Mouse (Mus musculus) adrenal gland, adult 2 months (tissue): ENCODE measurements at regions not wholly inside any gene's neighbourhood (a gene's known extent, or its start where the extent isn't known, plus 50 kb on each side); places are given as distances from the start of the nearest gene placed in this dataset.
"Not testable (repeated sequence)": the region's sequence is repeated elsewhere in the genome, so short reads cannot be mapped to it uniquely, and the experiment has no call there.

Source experiments
- DNase-seq: peaks from one replicate; pipeline ENCODE4 v3.0.0; 2021

DNA sequence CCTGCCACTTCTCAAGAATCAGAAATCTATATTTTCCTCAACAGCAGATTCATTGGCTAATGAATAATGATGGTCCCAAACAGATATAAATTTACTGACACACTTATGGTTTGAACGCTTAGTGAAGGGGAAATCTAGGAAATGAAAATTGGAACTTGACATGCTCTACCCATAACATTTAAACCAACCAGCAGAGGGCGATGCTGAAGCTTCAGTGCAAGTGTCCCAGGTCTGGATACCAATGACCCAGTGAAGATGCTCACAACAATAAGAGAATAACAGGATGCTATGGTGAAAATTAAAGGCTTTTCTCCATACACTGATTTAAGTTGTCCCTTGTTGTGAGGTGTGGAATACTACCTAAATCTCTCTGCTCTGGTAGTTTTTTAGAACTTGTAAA is 236.0 kb upstream of the Rorb start:
- peak; percentile 5 for DNase-seq

DNA sequence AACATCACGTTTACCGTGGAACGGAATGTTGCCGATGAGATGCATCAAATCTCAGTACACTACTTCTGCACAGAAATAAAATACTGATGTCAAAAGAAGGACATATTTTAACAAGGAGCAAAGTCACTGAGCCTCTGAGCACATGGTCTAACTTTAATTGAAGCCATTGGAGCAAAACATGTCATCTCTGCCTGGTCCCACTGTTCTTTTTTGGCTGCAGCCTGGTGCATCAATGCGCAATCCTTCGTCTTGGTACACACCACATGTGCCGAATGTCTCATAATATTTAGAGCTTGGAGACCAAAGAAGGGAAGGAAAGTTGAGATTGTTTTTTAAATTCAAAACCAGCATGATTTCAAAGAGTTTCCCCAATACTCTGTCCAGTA is 233.4 kb upstream of the Rorb start:
- DNase-seq = no peak

DNA sequence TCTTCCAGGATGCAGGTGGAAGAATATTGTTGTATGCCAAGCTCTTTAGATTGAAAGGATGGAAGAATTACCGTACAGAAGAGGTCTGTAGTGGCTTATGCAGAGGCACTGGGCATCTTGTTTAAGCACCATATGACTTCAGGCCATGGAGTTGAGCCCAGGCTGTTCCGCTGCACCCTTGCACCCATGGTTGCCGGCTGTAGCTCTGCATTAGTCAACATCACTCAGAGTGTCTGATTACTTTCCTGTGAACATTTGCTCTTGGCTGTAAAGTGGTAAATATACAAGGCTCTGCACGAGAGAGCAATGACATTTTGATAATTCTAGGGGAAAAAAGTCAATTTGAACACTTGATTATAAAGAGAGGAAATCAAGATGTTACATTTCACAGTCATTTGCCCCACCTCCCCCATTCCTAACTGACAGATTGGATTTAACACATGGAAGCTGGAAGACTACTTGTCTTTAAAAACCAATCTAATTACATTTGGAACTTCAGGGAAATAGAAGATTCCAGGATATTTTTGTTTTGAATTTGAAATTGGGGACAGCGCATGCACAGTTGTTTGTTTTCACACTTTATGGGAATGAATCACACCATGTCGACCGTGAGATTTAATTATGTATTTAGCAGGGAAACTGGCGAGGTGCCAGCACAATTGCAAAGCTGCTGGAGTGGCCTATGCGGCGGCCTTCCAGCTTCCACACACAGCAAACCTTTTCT is 232.9 kb upstream of the Rorb start:
- DNase-seq = no peak

DNA sequence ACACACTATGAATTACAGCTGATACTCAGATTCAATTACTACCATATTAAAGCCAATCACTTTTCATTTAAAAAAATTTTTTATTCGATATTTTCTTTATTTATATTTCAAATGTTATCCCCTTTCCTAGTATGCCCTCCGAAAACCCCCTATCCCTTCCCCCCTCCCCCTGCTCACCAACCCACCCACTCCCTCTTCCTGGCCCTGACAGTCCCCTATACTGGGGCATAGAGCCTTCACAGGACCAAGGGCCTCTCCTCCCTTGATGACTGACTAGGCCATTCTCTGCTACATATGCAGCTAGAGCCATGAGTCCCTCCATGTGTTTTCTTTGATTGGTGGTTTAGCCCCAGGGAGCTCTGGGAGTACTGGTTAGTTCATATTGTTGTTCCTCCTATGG is 196.1 kb upstream of the Rorb start:
- DNase-seq = not testable (repeated sequence)

DNA sequence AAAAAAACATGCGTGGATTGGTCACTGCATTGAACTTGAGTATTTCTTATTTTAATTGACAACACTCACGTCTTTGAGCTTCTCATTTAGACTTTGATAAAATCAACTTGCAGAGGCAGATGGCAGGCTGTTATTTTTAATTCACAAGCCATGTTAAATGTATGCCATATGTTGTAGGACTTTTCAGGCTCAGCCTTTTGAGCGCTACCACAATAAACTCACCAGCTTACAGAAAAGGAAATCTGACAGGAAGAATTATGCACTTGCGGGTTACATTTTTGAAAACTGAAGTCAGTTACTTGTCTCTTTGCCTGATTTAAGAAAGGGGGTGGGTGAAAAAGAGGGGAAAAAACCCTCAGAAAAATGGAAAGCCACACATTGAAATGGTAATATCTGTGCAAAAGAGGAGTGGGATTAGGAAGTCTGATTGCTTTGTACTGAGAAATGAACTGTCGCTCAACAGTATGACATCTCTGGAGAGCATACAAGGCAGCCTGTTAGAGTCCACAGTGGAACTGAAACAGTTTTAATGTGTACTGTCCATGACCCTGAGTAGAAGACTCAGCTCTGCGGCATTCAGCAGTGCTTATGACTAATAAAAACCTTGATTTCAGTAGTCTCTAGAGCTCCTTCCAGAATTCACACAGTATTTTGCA is 195.6 kb upstream of the Rorb start:
- DNase-seq = peak; percentile 21

DNA sequence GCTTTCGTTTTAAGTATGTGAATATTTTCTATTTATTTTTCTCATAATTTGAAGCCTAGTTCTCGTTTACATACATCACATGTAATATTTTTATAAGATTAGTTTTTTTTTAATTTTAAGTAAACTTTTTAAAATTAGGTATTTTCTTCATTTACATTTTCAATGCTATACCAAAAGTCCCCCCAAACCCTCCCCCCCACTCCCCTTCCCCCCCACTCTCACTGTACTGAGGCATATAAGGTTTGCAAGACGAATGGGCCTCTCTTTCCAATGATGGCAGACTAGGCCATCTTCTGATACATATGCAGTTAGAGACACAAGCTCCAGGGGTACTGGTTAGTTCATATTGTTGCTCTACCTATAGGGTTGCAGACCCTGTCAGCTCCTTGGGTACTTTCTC is 174.9 kb upstream of the Rorb start:
- not testable (repeated sequence) for DNase-seq

DNA sequence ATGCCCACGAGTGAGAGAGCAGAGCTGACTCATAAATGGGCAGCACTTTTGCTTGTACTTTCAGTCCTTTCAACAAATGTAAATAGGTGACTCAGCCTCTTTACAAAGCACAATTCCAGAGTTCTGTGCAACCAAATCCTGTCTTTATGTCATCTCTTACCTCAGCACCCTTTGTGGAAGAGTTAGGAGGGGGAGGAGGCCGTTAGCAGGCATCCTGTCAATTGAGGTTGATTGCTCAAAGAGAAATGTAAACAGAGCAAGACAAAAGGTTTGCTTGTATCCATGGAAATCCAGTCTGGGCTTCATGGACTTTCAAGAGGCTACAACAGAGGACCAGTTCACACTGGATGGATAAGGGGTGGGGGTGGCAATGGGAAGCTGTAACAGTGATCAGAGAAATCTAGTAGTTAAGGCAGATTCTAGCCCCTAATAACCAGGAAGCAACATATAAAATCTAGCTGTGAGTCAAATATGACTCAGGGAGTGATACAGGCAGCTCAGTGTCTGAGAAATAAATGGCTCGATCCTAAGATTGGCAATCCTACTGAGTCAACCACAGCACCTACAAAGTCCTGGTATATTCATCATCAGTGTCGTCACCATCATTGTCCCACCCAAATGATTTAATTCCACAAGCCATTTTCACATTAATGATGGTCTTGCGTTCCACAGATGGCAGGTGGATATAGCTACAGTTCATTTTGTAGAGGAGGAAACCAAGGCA is 136.0 kb upstream of the Rorb start:
- no peak for DNase-seq

DNA sequence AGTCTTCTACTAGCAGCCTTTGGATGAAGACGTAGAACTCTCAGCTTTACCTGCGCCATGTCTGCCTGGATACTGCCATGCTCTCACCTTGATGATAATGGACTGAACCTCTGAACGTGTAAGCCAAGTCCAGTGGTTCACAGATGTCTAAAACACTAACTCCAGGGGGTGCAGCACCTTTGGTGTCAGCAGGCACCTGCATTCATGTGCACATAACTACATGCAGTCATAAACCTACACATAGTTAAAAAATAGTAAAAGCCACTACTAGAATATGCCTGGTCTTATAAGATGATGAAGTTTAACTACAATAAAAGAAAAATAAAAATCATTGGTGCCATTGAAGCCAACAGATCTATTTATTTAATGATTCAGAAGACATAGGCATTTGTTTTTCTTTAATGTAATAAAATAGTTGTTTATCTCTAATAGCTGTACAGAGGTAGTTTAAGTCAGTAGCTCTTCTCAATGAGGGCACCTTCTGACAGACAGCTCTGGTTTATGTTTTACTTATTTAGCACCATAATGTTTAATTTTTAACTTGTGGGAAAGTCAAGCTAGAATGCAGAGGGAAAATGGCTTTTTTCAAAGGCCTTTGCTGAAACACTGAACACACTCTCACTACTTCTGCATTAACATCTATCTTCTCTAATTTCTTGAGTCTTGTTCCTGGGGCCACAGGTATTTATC is 118.5 kb upstream of the Rorb start:
- DNase-seq = no peak

DNA sequence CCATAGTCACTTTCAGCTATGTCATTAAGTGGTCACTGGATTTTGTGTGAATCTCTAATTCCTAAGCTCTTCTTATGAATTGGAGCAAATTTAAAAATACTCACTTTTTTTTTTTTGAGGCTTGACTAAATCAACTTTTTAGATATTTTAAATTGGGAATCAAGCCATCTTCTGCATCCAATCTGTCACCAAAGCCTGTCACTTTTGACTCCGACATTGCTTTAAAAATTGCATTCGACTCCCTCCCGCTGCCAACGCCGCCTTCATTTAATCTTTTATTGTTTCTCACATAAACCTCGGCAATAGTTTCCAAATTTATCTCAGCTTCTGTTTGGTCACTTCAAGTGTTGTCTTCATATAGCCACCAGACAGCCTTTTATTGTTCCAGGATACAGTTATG is 109.8 kb upstream of the Rorb start:
- no peak for DNase-seq

DNA sequence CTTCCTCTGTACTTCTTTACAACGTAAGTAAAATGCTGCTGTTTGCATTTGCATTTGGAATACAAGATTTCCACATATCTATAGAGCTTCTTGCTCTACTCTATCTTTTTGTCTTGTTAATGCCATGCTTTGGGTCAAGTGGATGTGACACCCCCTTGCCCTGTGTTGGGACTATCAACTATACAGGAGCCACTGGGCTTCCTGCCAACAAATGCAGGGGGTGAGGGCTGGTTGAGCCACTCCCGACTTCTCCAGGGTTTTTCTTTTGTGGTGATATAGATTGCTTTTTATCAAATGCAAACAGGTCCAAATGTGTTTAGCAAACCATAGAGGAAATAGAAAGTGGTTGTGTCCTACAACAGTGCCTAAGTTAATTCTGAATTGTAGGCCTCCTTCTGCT is 108.4 kb upstream of the Rorb start:
- DNase-seq = no peak

DNA sequence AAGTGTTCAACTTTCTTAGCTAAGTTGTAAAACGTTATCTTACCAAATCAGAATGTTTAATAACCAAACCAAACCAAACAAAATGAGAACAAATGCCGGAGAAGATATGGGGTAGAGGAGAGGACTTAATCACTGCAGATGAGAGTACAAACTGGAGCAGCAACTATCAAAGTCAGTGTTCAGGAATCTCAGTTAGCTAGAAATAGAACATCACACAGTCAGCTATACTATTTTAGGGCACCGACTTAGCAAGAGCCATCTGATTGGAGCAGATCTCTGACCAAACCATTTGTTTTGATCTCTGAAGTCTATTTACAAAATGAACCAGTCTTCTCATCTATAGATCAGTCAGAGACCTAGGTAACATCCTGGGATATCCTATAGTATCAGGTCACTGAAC is 107.7 kb upstream of the Rorb start:
- DNase-seq = no peak

DNA sequence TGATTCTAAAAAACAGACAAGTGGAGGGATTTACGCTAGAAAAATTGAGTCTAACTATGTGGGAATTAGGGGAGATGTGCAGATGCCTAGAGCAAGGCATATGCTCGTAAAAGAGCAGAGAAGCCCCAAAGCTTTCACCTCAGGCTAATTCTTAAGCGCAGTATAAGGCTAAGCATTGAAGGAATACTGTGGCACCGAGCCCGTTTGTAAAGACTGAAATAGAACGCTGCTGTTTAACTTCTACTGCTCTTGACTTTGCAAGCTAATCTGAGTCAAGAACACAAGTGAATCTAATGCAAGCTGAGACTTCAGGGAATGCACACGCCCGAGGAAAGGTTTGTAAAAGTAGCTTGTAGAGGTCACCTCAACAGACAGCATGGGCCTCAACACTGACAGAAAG is 88.5 kb upstream of the Rorb start:
- no peak for DNase-seq

DNA sequence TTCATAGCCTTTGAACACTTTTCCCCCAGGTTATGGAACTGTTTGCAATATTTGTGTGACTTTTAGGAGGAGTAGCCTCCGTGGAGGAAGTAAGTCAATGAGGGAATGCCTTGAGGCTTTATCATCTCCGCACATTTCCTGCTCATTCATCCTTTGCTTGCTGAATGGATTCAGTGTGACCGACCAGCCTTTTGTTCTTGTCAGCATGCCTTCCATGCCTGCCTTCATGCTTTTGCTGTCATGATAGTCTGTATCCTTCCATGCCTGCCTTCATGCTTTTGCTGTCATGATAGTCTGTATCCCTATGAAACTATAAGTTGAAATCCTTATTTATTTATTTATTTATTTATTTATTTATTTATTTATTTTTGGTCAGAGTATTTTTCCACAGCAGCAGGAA is 87.8 kb upstream of the Rorb start:
- no peak for DNase-seq

DNA sequence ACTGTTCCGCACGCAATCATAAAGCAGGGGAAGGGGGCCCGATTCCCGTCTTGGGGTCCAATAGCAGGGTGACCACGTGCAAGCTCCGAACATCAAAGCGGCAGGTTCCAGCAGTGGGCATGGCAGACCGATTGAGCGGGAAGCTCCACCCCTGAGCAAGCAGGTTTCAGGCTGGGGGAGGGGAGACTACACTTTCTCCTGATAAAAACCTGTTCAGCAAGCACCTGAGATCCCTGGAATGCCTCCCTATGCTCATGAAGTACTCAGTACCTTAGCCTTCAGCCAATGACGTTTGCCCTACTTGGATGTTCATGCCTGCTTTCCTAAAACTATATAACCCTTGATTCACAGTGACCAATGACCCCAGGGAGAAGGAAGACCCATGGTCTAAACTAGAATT is 83.7 kb upstream of the Rorb start:
- DNase-seq = no peak

DNA sequence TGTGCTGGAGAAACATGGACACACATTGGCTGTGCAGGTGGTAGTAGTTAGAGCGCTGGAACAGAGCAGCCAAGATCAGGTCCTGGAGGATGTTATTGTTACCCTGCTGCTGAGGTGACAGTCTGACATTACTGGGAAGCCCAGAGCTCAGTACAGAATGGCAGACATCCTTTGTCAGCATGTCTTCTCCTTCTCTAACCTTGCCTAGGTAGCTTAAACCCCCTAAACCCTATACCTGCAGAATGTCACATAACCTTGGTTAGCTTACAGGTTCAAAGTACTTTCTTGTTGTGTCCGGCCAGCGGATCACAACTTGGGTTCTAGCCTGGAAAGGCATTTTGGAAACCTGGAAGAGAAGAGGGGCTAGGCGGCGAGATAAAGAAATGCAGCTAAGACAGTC is 83.3 kb upstream of the Rorb start:
- no peak for DNase-seq

DNA sequence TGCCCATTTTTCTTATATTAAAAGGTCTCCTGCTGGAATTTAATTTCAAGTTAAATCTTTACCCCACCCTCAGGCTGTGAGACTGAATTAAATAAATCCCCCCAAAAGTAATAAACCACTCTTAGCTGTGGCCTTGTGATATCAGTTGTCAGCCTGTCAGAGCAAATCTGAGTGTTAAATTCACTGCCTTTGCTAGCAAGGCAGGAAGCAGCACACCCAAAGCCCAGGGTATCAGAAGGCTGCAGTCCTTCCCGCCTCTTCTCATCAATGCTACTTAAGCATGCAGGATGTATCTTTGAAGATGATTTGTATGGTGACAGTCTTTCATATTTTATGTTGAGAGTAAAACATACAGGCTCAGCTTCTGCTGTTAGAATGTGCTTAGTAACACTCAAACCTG is 61.8 kb upstream of the Rorb start:
- DNase-seq = no peak

DNA sequence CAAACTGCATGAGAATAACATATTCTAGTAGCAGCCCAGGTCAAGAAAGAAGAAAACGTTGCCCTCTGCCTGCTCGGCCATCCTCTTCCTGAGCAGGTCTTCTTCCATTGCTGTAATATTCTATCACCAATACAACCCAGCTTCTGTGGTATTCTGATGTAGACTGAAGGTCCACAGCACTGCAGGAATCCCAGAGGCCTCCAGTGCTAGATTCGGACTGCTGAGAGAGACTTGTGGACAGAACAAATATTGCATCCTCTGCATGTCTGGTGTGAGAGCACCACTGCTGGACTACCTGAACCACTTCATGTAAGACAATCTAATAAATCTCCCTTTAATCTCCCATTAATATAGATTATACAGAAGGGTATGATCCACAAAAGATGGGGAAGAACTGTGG is 59.8 kb upstream of the Rorb start:
- no peak for DNase-seq
